Mouse (Mus musculus) lung, postnatal 0 days (tissue): ENCODE results near the gene H2afy. TPM values are rescaled to one million over a fixed set of nuclear protein-coding genes. Genes with fewer than 3 reads are reported as not detected.

Source experiments
- ATAC-seq: fragments of 200-750 bp; cut with Nextera tagmentation; 2 replicates; pipeline ENCODE4 v1.8.0; 2017; ENCODE audit warnings: moderate library complexity
- DNase-seq: peaks from one replicate; pipeline ENCODE4 v3.0.0-alpha.2; 2016; ENCODE audit warnings: low spot score
- H3K27ac ChIP-seq: fragments of 300-500 bp; sonication (generic); 2 replicates; pipeline ENCODE4 v1.5.1; 2014; ENCODE audit warnings: antibody characterized with exemption, mild to moderate bottlenecking, low read length, mixed read lengths
- H3K27me3 ChIP-seq: fragments of 300-500 bp; sonication (generic); replicated peaks from 2 replicates; pipeline ENCODE4 v1.6.1; 2014; ENCODE audit warnings: low read length, mixed read lengths; ENCODE audit not compliant: insufficient read depth
- H3K36me3 ChIP-seq: fragments of 300-500 bp; sonication (generic); 2 replicates; pipeline ENCODE4 v1.6.1; 2014; ENCODE audit warnings: low read length, mixed read lengths; ENCODE audit not compliant: insufficient read depth
- H3K4me1 ChIP-seq: fragments of 300-500 bp; sonication (generic); 2 replicates; pipeline ENCODE4 v1.6.1; 2014; ENCODE audit warnings: antibody characterized with exemption, low read depth, low read length, mixed read lengths; ENCODE audit not compliant: insufficient read depth
- H3K4me2 ChIP-seq: fragments of 300-500 bp; sonication (generic); replicated peaks from 2 replicates; pipeline ENCODE4 v1.6.1; 2014; ENCODE audit warnings: low read depth, mild to moderate bottlenecking, low read length, moderate library complexity, mixed read lengths
- H3K4me3 ChIP-seq: fragments of 300-500 bp; sonication (generic); 2 replicates; pipeline ENCODE4 v1.5.1; 2014; ENCODE audit warnings: low read depth, low read length
- H3K9ac ChIP-seq: fragments of 300-500 bp; sonication (generic); replicated peaks from 2 replicates; pipeline ENCODE4 v1.6.1; 2014; ENCODE audit warnings: low read depth, mild to moderate bottlenecking
- H3K9me3 ChIP-seq: fragments of 300-500 bp; sonication (generic); 2 replicates; pipeline ENCODE4 v1.6.1; 2016; ENCODE audit warnings: low read length, mixed read lengths
- CTCF ChIP-seq: IDR thresholded peaks from 2 replicates; pipeline ENCODE4 v1.5.1; 2016; ENCODE audit warnings: antibody characterized with exemption, mild to moderate bottlenecking
- EP300 ChIP-seq: IDR thresholded peaks from 2 replicates; pipeline ENCODE4 v1.6.1; 2016; ENCODE audit warnings: antibody characterized with exemption, mild to moderate bottlenecking, control low read depth
- WGBS: fragments of 180-500 bp; shearing (Covaris S2); extraction: QIAGEN DNeasy Blood & Tissue Kit; methylation state at CpG from one replicate; pipeline ENCODE4 v1.1.7; 2014; 5-methylcytosine and 5-hydroxymethylcytosine counted together
- polyA plus RNA-seq: library from polyadenylated mRNA; unstranded; fragments of >200 nt; fragmentation: Nextera tagmentation; extraction: Ambion mirVana; gene quantifications from 2 replicates; pipeline ENCODE4 v1.2.1, GENCODE M21; 2015

The H2afy gene
- polyA plus RNA-seq, 1 experiment from 2014 or later = 126 TPM

DNA sequence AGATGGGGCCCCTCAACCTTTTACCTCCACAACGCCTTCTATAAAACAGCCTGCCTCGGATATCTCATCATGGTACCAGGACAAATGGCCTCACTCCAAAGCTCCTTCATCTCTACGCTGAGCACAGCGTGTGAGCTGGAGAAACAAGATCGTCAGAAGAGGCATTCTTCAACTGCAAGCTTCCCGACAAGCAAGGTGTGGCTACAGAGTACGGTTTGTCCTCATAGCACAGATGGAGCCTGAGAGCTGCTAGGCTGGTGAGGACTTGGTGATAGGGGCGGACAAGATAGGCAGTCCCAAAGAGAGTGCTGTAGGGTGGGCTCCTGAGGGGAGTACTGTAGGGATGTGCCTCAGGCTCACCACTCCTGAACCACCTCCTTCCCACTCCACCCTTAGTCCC is 5.6 kb downstream of the H2afy start:
- 63% methylated on average over 8 of the region's 8 CpGs for WGBS
- DNase-seq = no peak
- Histone ChIP-seq H3K27ac (0 out of 2 replicates have a peak overlapping the region, but pooled peaks have one; percentile 14), H3K9me3 (no peaks in the 10 kb centered on the region), H3K4me1 (peaks cover 4% of the 10 kb centered on the region; the same call in 1 of the 2 replicates), H3K4me3 (no peak overlapping the region), H3K9ac (no peak overlapping the region), H3K36me3 (peaks cover 24% of the 10 kb centered on the region), H3K27me3 (no peaks in the 10 kb centered on the region), H3K4me2 (no peak overlapping the region)
- peak; percentile 32; the same call in 1 of the 2 replicates for ATAC-seq
- peak; percentile 91 for TF ChIP-seq EP300
- TF ChIP-seq CTCF = no peak

GRCm38 (mm10) chr13:56129578-56129977 is 6.6 kb downstream of the H2afy start:
- DNase-seq = no peak
- Histone ChIP-seq H3K9me3 (no peaks in the 10 kb centered on the region), H3K9ac (no peak overlapping the region), H3K4me1 (peaks cover 4% of the 10 kb centered on the region; the same call in 1 of the 2 replicates), H3K27ac (no peak overlapping the region), H3K27me3 (no peaks in the 10 kb centered on the region), H3K4me2 (no peak overlapping the region), H3K36me3 (peaks cover 31% of the 10 kb centered on the region), H3K4me3 (no peak overlapping the region)
- 90% methylated on average over 3 of the region's 3 CpGs for WGBS
- TF ChIP-seq EP300 = no peak
- TF ChIP-seq CTCF = no peak
- ATAC-seq = no peak

- H3K4me2 ChIP-seq = no peak overlapping the region
- ATAC-seq (no peak), DNase-seq (no peak)
- H3K27ac ChIP-seq = no peak overlapping the region
- H3K9ac ChIP-seq = no peak overlapping the region
- H3K4me1 ChIP-seq = peaks cover 4% of the 10 kb centered on the region; the same call in 1 of the 2 replicates
- H3K27me3 ChIP-seq = no peaks in the 10 kb centered on the region
- peaks cover 31% of the 10 kb centered on the region for H3K36me3 ChIP-seq
- no peak for TF ChIP-seq CTCF
- TF ChIP-seq EP300 = no peak
- H3K9me3 ChIP-seq = no peaks in the 10 kb centered on the region
- 94% methylated on average over 4 of the region's 4 CpGs for WGBS
- H3K4me3 ChIP-seq = no peak overlapping the region
Observed at GRCm38 (mm10) chr13:56129014-56129413, 7.1 kb downstream of the H2afy start.

- Histone ChIP-seq H3K4me3 (no peak overlapping the region), H3K36me3 (peaks cover 42% of the 10 kb centered on the region), H3K9me3 (no peaks in the 10 kb centered on the region), H3K27ac (no peak overlapping the region), H3K27me3 (no peaks in the 10 kb centered on the region), H3K9ac (no peak overlapping the region), H3K4me2 (no peak overlapping the region), H3K4me1 (no peaks in the 10 kb centered on the region)
- TF ChIP-seq CTCF (no peak), EP300 (no peak)
- DNase-seq = no peak
- no peak for ATAC-seq
- WGBS = 90% methylated on average over 10 of the region's 10 CpGs
Observed at GRCm38 (mm10) chr13:56125632-56126031, 10.5 kb downstream of the H2afy start.

DNA sequence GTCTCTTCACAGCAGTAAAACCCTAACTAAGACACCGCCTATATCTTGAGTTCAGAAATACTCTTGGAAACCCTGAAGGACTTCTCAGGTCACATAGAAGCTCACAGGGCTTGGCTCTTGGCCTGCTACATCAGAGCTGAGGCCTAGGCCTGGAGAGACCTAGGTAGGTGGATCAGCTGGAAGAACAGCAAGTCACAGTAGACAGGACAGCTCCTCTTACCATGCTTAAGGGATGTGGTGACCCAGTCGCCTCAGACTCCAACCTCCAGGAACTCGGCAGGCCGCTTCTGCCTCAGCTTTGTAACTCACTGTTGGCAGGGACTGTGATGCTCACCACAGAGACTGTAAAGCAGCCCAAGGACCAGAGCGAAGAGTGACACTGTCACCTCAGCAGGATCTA is 13.1 kb downstream of the H2afy start:
- H3K9ac ChIP-seq = no peak overlapping the region
- H3K4me3 ChIP-seq = no peak overlapping the region
- DNase-seq (no peak), ATAC-seq (no peak)
- WGBS = 93% methylated on average over 5 of the region's 5 CpGs
- H3K36me3 ChIP-seq = peaks cover 40% of the 10 kb centered on the region
- no peak overlapping the region for H3K4me2 ChIP-seq
- H3K27me3 ChIP-seq = no peaks in the 10 kb centered on the region
- no peak for TF ChIP-seq CTCF
- no peak for TF ChIP-seq EP300
- H3K9me3 ChIP-seq = no peaks in the 10 kb centered on the region
- H3K27ac ChIP-seq = no peak overlapping the region
- H3K4me1 ChIP-seq = no peaks in the 10 kb centered on the region

DNA sequence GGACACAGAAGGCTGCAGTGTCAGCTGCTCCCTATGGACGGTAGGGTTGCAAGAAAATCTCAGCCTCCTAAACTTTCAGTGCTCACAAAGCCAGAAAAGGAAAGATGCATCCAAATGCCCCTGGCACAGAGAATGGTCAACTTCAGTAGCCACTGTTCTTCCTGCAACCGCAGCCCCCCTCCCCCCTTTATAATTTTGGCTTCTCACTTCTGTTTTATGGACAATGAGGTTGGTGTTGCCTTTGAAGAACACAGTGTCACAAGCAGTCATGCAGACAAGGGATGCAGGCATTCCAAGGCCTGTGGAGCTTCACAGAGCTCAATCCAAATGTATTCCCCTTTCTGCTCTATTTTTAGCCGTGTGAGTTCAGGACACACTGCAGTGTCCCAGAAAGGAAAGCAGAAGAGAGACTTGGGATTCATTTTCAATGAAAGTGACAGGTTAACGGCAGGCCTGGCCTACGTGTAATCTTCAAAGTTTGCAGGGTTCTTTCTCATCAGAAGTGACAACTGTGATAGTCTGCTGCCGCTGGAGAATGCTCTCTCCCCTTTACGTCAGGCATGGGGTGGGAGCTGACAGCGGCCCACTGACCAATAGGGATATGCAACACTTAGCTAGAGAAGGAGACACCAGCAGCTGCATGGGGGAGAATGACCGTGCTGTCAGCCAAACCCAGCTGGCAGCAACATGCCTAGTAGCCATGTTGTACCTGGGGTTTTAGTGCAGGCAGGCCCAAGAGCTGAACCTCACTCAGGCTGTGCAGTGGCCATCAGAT is 18.0 kb downstream of the H2afy start:
- WGBS = 72% methylated on average over 9 of the region's 9 CpGs
- Histone ChIP-seq H3K36me3 (peaks cover 6% of the 10 kb centered on the region; the same call in 1 of the 2 replicates), H3K27ac (no peak overlapping the region), H3K4me2 (no peak overlapping the region), H3K9ac (no peak overlapping the region), H3K9me3 (no peaks in the 10 kb centered on the region), H3K27me3 (no peaks in the 10 kb centered on the region), H3K4me1 (peaks cover 19% of the 10 kb centered on the region; the same call in 1 of the 2 replicates), H3K4me3 (no peak overlapping the region)
- TF ChIP-seq CTCF = no peak
- TF ChIP-seq EP300 = no peak
- DNase-seq = no peak
- ATAC-seq = no peak
